ENCODE assay signal across 7 mouse cellular contexts in genomic region chr12:72847725-72848124, GRCm38 (mm10).
DNase-seq lines count a peak whose midpoint lies in the region; ATAC-seq and TF ChIP-seq lines count a peak whose summit lies in the region.

No protein-coding gene starts in this region.

- H3K9me3 ChIP-seq in intestine, postnatal 0 days (ENCODE audit: control insufficient read depth), result no peaks in the 10 kb centered on the region
- no peaks in the 10 kb centered on the region for H3K9me3 ChIP-seq in intestine, embryonic 16.5 days (ENCODE audit: control insufficient read depth, low read length)

- H3K36me3 ChIP-seq in intestine, postnatal 0 days (ENCODE audit: control insufficient read depth, insufficient read depth), result no peaks in the 10 kb centered on the region
- H3K36me3 ChIP-seq in intestine, embryonic 16.5 days (ENCODE audit: control insufficient read depth, insufficient read depth, low read length), result no peaks in the 10 kb centered on the region
- H3K36me3 ChIP-seq in small intestine, adult 2 months (ENCODE audit: control insufficient read depth, insufficient read depth, low read length), result no peaks in the 10 kb centered on the region

- 0 out of 2 replicates have a peak, but pooled peaks cover 16% of the 10 kb centered on the region for H3K27me3 ChIP-seq in intestine, postnatal 0 days (replicated peaks; ENCODE audit: control insufficient read depth, insufficient read depth, low read length)
- peaks cover 9% of the 10 kb centered on the region; the same call in 1 of the 2 replicates for H3K27me3 ChIP-seq in intestine, embryonic 16.5 days (replicated peaks; ENCODE audit: control insufficient read depth, insufficient read depth, low read length)
- H3K27me3 ChIP-seq in small intestine, adult 2 months (ENCODE audit: control insufficient read depth, insufficient read depth, low read length), result peaks cover 10% of the 10 kb centered on the region

- ATAC-seq in intestine, postnatal 0 days, result no peak
- no peak for ATAC-seq in intestine, embryonic 16.5 days

- no peak overlapping the region for H3K4me2 ChIP-seq in intestine, postnatal 0 days (replicated peaks; ENCODE audit: low read depth)
- no peak overlapping the region for H3K4me2 ChIP-seq in intestine, embryonic 16.5 days (ENCODE audit: low read depth, low read length)

- no peak overlapping the region for H3K4me3 ChIP-seq in intestine, postnatal 0 days (ENCODE audit: low read depth, low read length)
- no peak overlapping the region for H3K4me3 ChIP-seq in intestine, embryonic 16.5 days (ENCODE audit: low read length)
- H3K4me3 ChIP-seq in small intestine, adult 2 months (ENCODE audit: low read depth, low read length), result no peak overlapping the region

- no peak for TF ChIP-seq POLR2A in small intestine, adult 2 months (IDR thresholded peaks at IDR 0.05; ENCODE audit: low read depth, low read length)

- peak; percentile 77 for TF ChIP-seq CTCF in intestine, postnatal 0 days (IDR thresholded peaks at IDR 0.05; ENCODE audit: low read depth)
- peak; percentile 31; the same call in 1 of the 2 replicates for TF ChIP-seq CTCF in small intestine, adult 2 months (IDR thresholded peaks at IDR 0.05; ENCODE audit: extremely low read depth, insufficient read length, insufficient replicate concordance, low read depth, low read length)

- 29% methylated on average over 7 of the region's 7 CpGs for WGBS in intestine, postnatal 0 days
- WGBS in intestine, embryonic 16.5 days, result 28% methylated on average over 7 of the region's 7 CpGs
- 30% methylated on average over 7 of the region's 7 CpGs for WGBS in small intestine, adult 2 months

- no peak overlapping the region for H3K27ac ChIP-seq in intestine, postnatal 0 days (ENCODE audit: low read depth, low read length)
- no peak overlapping the region for H3K27ac ChIP-seq in intestine, embryonic 16.5 days (ENCODE audit: low read length)
- no peak overlapping the region for H3K27ac ChIP-seq in small intestine, adult 2 months (ENCODE audit: insufficient read depth, low read depth, low read length)

- peak; percentile 16 for DNase-seq in 3134 (ENCODE audit: extremely low read depth, insufficient read length, low spot score)
- DNase-seq in CD4-positive helper T cell, adult 2 months (ENCODE audit: low read depth, low spot score), result peak; percentile 66
- DNase-seq in cerebellum, adult 9-11 months, result peak; percentile 5
- peak; percentile 55 for DNase-seq in kidney, postnatal 14 days

- no peaks in the 10 kb centered on the region for H3K4me1 ChIP-seq in intestine, postnatal 0 days (replicated peaks; ENCODE audit: control insufficient read depth, insufficient read depth, low read length)
- peaks cover 8% of the 10 kb centered on the region for H3K4me1 ChIP-seq in intestine, embryonic 16.5 days (ENCODE audit: control insufficient read depth, insufficient read depth, low read length)
- 0 out of 2 replicates have a peak, but pooled peaks cover 4% of the 10 kb centered on the region for H3K4me1 ChIP-seq in small intestine, adult 2 months (ENCODE audit: control insufficient read depth, insufficient read depth, insufficient read length, low read length)

- H3K9ac ChIP-seq in intestine, postnatal 0 days (ENCODE audit: low read depth, low read length), result no peak overlapping the region
- no peak overlapping the region for H3K9ac ChIP-seq in intestine, embryonic 16.5 days (ENCODE audit: low read depth, low read length)

Comparison
In these comparisons a context has a peak if more than half of its experiments do, and no peak if none do; other contexts are left out.
1. DNase-seq: peak in every context shown above with its lines; median percentile 66 in CD4-positive helper T cell, adult 2 months; 55 in kidney, postnatal 14 days; 16 in 3134; 5 in cerebellum, adult 9-11 months.